Mouse (Mus musculus): ENCODE results near the gene A630089N07Rik.
"Not testable (repeated sequence)": the region's sequence is repeated elsewhere in the genome, so short reads cannot be mapped to it uniquely, and the experiment has no call there.

A630089N07Rik gene

DNA sequence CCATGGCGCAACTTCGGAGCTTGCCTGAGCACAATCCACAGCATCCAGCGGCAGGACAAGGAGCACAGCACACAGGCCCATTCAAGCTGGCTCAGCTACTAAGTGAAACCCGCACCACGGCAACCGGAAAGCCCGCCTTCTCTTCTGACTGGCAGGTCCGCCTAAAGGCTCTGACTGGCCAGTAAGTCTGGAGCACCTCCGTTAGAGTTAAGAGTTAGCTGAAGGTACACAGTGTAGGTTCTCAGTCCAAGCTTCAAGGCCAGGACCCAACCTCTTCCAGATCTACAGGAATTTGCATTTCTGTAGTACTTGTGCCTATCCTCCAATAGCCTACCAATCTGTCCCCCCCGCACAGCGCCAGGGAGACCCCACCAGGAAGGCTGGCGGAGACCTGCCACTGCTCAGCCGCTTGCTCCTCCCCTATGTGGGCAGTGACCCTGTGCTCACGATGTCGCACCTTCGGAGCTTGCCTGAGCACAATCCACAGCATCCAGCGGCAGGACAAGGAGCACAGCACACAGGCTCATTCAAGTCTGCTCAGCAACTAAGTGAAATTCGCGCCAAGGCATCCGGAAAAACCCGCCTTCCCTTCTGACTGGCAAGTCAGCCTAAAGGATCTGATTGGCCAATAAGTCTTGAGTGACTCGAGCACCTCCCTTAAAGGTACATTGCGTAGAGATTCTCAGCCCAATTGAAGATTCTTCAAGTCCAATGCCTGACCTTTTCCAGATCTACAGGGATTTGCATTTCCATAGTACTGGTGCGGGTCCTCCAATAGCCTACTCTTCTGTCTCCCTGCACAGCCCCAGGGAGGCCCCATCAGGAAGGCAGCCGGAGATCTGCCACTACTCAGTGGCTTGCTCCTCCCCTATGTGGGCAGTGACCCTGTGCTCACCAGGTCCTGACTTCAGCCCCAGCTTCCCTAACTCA is at the start of gene A630089N07Rik:
Gene A630089N07Rik, minus strand, starts transcription at position 562 of the 930 bp plus-strand sequence.
- DNase-seq, result peak; percentile 87

DNA sequence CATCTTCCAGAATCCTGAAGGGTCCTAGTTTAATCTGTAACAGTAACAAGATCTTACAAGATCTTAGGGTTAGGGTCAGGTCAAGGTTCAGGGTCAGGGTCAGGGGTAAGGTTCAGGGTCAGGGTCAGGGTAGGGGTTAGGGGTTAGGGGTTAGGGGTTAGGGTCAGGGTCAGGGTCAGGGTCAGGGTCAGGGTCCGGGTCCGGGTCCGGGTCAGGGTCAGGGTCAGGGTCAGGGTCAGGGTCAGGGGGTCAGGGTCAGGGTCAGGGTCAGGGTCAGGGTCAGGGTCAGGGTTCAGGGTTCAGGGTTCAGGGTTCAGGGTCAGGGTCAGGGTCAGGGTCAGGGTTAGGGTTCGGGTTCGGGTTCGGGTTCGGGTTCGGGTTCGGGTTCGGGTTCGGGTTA is 24.9 kb upstream of the A630089N07Rik start:
- no peak for DNase-seq

DNA sequence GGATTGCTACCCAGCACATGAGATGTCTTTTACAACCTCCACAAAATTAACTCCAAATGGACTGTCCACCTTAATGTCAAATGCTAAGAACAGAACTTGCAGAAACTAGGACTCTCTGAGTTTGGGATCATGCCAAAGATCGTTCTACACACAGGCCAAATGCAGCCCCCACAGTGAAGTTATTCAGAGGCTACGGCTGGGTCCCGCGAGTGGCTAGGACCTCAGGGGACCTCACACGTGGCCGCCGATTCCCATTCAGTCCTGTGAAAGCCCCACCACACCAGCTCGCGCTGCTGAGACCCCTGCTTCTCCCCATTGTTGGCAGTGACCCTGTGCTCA is 731 bp downstream of the A630089N07Rik start:
- DNase-seq, result not testable (repeated sequence)

DNA sequence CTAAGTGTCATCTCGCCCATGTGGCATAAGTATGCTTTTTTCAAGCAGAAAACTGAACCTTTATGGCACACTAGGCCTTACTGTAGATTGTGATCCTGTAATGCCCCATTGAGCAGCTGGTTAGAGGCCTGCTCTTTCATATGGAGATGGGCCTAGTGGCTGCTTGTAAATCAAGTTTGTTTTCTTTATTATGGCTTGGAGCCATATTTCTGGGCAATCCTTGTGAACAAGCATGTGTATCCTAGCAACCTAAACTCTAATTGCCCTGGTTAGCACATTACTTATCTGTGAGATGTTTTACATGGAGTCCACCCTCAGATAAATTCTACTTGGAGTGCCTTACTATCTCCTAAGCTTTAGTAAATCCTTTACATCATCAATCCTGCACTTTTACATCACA is 1.1 kb downstream of the A630089N07Rik start:
- not testable (repeated sequence) for DNase-seq

DNA sequence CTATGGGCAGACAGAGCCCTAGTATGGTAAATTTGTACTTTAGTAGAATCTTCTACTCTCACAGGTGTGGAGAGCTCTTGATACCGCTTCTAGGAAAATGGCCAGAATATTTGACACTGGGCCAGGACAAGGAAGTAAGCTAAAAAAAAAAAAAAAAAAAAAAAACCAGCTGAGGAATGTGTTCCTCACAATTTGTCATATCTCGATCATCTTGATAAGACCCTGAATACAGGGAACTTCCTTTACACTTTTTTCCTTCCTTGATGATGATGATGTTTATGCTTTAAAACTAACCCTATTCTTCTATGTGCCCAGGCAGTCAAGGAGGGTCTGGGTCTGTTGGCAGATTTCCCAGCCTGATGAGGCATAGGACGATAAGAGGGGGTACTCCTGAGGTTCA is 2.9 kb downstream of the A630089N07Rik start:
- not testable (repeated sequence) for DNase-seq

DNA sequence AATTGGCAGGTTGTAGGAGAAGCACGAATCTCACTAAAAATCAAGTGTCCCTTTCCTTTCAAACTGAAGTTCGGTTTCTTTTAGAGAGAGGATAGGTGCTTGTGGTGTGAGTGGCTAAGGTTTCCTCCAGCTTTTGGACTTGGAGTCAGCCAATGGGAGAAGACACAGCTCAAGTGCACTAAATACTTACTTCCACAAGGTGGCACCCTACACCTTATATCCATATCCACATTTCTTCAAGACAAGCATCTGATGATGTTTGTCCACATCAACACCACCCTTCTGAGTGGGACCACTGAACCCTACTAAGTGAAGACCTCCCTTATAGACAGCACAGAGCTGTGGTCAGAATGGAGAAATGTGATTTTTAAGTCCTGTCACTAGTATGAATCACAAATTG is 40.6 kb downstream of the A630089N07Rik start:
- no peak for DNase-seq

DNA sequence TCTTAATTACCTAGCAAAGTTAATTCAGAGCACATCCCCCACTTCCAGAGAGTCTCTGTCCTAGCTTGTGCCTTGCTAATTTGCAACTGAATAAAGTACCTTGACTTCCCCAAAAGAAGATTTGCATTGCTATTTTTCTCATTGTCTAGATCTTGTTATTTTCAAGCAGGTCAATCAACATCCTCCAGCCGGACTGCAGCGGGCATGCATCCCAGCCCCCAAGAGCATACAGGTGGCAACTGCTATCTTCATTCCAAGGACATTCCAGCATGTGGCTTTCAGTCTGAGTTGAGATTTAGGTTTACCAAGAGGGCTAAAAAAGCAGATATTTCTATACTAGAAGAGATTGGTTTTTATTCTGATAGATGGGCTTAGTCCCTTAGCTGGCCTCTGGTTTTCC is 47.3 kb downstream of the A630089N07Rik start:
- not testable (repeated sequence) for DNase-seq

DNA sequence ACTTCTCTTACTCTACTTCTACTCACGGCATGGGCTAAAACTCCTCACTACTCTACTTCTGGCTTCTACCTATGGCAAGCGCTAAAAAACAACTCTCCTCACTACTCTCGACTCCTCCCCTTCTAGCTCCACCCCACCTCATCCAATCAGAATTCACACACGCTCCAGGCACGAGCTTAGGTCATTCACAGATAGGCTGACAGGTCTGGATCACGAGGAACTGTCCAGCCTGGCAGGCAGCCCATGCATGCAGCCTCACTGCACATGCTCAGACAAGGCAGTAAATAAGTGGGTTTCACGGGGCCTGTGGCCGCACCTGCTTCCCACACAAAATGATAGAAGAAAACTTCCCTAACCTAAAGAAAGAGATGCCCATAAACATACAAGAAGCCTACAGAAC is 56.1 kb downstream of the A630089N07Rik start:
- DNase-seq, result not testable (repeated sequence)

DNA sequence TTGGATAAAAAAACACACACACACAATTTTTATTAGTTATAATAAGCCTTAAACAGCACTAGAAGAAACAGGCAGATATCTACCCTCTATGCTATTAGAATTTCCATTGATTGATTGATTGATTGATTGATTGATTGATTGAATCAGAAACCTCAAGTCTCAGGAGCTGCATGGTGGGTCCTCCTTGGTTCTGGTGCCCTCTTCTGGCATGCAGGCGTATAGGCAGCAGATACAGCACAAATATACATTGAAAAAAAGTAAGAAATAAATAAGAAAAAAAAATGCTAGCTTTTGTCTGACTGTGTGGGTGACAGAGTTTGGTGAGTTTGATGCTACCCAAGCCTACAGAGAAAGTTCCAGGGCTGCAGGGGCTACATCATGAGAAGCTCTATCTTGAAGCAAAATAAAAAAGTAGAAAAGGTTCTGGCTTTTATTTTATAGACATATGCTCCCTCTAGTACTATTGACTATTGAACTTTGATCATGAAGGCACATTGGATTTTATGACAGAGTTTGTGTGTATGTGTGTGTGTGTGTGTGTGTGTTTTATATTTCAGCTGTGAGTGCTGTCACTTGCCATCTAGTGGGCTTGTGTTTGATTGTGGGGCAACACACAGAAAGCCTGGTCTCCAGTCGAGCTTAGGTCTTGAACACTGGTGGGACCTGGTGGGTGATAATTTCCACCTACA is 59.4 kb downstream of the A630089N07Rik start:
- DNase-seq, result no peak

DNA sequence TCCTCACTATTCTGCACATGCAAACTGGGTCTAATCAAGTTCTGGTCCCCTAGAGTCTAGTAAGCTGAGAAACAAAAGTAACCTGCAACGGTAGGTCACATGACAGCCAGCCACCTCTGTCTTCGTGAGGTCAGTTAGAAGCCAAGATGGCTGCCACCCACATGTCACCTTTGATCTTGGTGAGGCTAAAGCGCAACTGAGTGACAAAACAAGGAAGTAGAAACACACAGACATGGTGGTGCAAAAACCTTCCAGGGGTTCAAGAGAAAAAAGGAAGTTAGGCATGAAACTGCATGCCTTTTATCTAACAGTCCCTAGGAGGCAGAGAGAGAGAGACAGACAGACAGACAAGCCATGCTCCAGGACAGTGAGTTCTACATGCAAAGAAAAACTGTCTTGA is 60.2 kb downstream of the A630089N07Rik start:
- no peak for DNase-seq

DNA sequence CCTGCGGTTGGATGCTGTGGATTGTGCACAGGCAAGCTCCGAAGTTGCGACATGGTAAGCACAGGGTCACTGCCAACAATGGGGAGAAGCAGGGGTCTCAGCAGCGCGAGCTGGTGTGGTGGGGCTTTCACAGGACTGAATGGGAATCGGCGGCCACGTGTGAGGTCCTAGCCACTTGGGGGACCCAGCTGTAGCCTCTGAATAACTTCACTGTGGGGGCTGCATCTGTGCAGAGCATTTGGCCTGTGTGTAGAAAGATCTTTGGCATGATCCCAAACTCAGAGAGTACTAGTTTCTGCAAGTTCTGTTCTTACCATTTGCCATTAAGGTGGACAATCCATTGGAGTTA is 84.9 kb downstream of the A630089N07Rik start:
- not testable (repeated sequence) for DNase-seq

DNA sequence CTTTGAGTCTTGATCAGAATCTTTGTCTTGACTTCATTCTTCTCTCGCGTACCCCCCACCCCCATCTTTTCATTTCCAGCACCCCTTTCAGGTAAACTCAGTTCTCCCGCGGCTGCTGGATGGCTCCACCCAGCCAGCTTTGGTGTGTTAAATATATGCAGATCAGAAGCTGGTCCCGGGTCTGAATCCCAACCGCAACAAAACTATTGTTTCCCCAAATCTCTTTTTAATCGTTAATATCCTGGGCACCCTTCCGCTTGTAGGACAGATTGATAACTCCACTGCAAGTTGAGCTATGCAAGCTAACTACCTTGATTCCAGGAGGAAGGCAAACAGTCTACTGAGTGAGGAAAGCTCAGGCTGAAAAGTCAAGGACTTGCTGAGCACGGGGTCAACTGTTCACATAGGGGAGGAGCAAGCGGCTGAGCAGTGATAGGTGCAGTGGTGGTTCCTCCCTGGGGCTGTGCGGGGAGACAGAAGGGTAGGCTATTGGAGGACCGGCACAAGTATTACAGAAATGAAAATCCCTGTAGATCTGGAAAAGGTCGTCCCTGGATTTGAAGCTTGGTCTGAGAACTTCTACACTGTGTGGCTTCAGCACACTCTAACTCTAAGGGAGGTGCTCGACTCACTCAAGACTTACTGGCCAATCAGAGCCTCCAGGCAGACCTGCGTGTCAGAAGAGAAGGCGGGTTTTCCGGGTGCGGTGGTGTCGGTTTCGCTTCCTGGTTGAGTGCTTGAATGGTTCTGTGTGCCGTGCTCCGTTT is 85.5 kb downstream of the A630089N07Rik start, which contains the start of gene B230307C23Rik:
Gene B230307C23Rik, plus strand, starts transcription at position 700 of the 767 bp plus-strand sequence.
- DNase-seq, result peak; percentile 86

DNA sequence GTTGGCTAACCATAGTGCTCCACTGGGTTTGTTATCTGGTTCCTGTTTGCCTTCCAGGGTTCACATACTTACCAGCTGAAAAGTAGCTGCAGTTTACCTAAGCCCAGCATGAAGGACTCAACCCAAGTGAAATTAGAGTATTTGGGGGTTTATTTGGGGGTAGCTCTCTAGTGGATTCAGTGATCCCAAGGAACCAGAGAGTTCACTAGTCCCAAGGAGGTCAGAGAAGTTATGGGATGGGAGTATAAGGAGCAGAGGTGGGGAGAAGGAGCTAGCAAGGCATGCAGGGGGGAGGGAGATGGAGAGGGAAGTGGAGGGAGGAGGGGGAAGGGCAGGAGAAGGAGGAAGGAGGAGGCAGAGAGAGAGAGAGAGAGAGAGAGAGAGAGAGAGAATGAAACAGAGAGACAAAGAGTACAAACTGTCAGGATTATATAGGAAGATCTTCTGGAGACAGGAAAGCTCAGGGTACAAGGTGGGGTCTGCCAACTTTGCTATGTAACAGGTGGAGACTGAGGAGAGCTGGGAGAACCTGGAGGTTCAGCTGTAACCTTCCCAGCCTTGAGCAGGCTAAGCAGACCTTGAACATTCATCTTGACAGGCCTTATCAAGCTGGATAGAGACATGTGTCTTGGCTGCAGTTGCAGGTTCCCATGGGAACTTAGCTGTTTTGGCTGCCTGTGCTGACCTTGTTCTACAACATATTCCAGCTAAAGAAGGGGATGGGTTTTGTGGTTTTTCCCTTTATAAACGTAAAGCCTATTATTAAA is 86.2 kb downstream of the A630089N07Rik start:
- no peak for DNase-seq

DNA sequence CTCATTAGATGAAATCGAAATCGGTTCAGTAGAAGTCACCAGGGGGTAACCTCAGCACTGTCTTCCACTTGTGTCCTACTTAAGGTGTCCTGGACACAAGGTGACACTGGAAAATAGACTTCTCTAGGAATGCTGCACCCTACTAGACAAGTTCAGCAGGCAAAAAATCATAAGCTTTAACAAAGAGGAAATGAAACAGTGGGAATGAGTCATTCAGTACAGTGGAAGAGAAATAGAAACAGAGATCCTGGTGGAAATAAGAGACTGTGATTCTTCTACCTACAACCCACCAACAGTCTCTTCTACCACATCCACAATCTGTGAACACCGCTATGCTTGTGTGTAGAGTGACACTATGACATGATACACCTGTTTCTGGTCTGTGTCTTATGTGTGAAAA is 89.8 kb downstream of the A630089N07Rik start:
- not testable (repeated sequence) for DNase-seq

DNA sequence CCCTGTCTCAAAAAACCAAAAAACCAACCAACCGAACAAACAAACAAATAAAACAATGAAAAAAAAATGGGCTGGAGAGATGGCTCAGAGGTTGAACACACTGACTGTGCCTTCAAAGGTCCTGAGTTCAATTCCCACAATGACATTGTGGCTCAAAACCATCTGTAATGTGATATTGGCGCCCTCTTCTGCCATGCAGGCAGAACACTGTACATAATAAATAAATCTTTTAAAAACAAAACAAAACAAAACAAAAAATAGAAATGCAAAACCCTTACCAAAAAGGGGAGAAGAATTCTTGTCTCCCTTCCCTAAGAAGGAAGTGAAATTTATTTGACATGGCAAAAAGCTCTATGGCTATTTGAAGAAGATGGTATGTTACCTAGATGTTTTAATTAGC is 90.7 kb downstream of the A630089N07Rik start:
- DNase-seq, result no peak

DNA sequence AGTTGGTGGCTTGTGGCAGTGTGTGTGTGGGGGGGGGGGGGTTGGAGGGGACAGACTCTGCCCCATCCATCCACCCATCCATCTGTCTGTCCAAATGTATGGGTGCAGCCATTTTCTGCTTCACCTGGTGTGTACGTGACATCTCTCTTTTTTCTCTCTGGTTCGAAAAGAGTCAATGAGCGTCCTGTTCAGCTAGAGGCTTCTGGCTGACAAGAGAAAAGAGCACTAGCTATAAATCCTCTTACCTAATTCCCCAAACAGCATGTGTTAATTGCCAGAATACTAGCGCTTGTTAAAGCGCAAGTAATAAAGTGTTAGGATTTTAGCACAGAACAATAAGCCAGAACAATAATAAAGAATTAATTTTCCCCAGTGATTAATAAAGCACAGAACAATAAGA is 97.7 kb downstream of the A630089N07Rik start:
- no peak for DNase-seq

DNA sequence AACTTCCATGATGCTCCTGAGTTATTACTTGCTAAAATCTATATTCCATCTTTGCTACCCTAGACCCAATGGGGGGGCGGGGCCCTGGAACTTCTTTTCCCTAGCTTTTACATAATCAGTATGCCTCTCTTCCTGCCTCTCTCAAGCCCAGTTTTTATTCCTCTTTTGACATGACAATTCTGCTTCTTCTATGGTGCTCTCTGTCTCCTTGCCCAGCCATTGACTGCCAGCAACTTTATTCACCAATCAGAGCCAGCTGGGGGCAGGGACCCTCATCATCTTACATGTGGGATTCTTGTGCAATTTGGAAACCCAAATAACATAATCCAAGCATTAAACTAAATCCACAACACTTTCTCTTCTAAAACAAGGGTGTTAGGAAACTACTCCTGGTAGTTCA is 100.9 kb downstream of the A630089N07Rik start:
- no peak for DNase-seq

DNA sequence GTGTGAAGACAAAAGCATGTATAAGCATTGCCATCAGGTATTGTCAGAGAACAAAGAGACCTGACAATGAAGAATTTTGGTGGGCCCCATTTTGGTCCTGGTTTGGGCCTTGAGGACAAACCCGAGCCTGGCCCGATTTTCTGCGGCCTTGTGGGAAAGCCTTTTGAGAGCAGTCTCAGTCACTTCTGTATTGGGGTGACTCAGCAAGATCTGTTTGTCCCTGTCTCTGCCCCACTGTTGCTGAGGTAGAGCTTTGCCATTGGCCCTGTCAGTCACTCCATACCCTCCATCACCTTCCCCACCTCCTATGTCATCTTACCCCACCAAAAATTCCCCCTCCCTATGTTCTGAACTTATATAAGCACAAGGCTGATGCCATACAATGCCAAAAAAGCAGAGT is 104.5 kb downstream of the A630089N07Rik start:
- DNase-seq, result no peak

DNA sequence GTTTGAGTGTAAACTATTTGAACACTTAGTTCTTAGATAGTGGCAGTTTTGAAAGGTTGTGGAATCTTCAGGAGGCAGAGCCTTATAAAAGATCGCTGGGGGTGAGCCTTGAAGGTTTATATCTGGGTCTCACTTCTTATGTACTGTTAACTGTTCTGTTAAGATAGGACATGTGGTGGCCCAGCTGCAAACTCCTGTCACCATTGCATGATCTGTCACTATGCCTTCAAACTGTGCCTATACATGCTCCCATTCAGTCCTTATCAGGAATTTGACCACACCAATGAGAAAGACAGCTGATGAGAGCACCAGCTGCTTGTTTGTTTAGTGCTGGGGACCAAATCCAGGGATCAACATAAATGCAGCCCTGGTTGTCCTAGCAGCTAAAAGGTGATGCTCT is 105.0 kb downstream of the A630089N07Rik start:
- DNase-seq, result no peak

DNA sequence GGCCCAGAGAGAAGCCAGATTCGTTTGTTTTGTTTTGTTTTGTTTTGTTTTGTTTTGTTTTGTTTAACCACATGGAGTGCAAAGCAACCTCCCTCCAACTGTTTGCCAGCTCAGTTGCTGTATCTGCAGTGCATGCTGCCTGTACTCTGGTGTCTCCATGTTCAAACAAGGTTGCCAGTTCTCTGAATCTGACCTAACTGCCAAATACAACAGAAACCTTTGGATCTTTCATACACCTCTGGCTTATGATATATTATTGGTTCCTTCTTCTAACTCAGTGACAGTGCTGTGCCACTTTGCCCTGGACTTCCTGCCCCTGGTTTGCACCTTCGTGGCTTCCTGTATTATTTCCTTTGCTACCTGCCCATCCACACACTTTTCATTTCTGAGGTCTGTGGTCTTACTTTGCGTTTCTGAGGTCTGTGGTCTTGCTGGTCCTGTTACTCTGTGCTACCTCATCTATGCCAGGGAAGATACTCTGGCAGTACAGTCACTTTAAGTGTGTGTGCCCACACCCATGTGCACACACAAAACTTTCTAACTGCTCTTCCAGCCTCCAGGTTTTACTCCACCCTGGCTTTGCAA is 118.2 kb downstream of the A630089N07Rik start:
- no peak for DNase-seq

DNA sequence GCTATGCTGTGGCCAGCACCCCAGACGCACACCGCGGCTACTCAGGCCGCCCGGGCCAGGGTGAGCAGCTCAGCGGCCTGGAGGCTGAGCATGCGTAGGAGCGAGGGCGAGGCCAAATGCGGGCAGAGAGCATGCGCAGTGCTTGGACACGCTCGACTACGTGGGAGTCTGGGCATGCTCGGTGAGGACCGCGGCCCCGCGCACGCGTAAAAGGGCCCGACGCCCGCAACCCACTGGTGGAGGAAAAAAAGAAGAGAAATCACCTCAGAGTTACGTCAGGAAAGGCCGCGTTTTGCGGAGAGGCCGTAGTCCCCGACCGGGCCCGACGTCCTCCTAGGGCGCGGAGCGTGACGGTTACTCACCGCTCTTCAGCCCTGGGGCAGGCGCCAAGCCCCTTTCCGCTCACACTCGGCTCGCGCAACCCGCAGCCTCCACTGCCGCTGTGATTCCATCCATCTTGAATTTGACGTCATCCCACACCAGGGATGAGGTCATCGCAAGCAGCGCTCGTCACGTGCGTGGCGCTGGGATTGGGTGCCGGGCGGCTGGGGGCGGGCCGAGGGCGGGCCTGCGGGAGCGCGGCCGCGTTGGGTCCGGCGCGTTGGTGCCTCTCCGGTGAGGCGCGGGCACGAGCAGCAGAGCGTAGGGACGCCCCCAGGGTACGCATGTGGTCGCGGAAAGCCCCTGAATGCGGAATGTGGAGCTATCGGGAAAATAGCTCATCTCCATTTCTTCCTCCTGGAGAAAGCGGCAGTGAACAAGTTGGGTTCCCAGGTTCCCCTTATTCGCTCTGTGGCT is 119.9 kb downstream of the A630089N07Rik start, which contains the start of the genes C2cd2 and Zbtb21:
Gene C2cd2, minus strand, starts transcription at position 448 of the 798 bp plus-strand sequence.
Gene Zbtb21, minus strand, starts transcription at position 472 of the 798 bp plus-strand sequence.
- DNase-seq, result peak; percentile 95
